Mouse (Mus musculus) stomach, embryonic 15.5 days (tissue): ENCODE results near the gene Ldlrad3. TPM values are rescaled to one million over a fixed set of nuclear protein-coding genes. Genes with fewer than 3 reads are reported as not detected.

ENCODE experiments used
- ATAC-seq: fragments of 200-750 bp; cut with Nextera tagmentation; 2 replicates; pipeline ENCODE4 v1.8.0; 2017; ENCODE audit warnings: low read depth, moderate number of reproducible peaks, moderate TSS enrichment; ENCODE audit not compliant: insufficient read depth, low FRiP score
- H3K27ac ChIP-seq: fragments of 300-500 bp; sonication (generic); 2 replicates; pipeline ENCODE4 v1.5.1; 2015; ENCODE audit warnings: mild to moderate bottlenecking, inconsistent platforms
- H3K27me3 ChIP-seq: fragments of 300-500 bp; sonication (generic); replicated peaks from 2 replicates; pipeline ENCODE4 v1.6.1; 2015; ENCODE audit warnings: inconsistent platforms
- H3K36me3 ChIP-seq: fragments of 300-500 bp; sonication (generic); 2 replicates; pipeline ENCODE4 v1.6.1; 2015; ENCODE audit warnings: inconsistent platforms
- H3K4me1 ChIP-seq: fragments of 300-500 bp; sonication (generic); 2 replicates; pipeline ENCODE4 v1.6.1; 2015; ENCODE audit warnings: inconsistent platforms
- H3K4me2 ChIP-seq: fragments of 300-500 bp; sonication (generic); 2 replicates; pipeline ENCODE4 v1.6.1; 2015; ENCODE audit warnings: mild to moderate bottlenecking, inconsistent platforms
- H3K4me3 ChIP-seq: fragments of 300-500 bp; sonication (generic); replicated peaks from 2 replicates; pipeline ENCODE4 v1.5.1; 2015; ENCODE audit warnings: inconsistent platforms
- H3K9ac ChIP-seq: fragments of 300-500 bp; sonication (generic); 2 replicates; pipeline ENCODE4 v1.6.1; 2015; ENCODE audit warnings: inconsistent platforms
- H3K9me3 ChIP-seq: fragments of 300-500 bp; sonication (generic); 2 replicates; pipeline ENCODE4 v1.6.1; 2016; ENCODE audit warnings: inconsistent platforms
- WGBS: fragments of 180-500 bp; shearing (Covaris S2); methylation state at CpG from one replicate; pipeline ENCODE4 v1.1.7; 2015; 5-methylcytosine and 5-hydroxymethylcytosine counted together
- polyA plus RNA-seq: library from polyadenylated mRNA; unstranded; fragments of >200 nt; fragmentation: Nextera tagmentation; extraction: Ambion mirVana; gene quantifications from 2 replicates; pipeline ENCODE4 v1.2.1, GENCODE M21; 2015

Gene Ldlrad3
- polyA plus RNA-seq, 1 experiment from 2014 or later, result 39.1 TPM

DNA sequence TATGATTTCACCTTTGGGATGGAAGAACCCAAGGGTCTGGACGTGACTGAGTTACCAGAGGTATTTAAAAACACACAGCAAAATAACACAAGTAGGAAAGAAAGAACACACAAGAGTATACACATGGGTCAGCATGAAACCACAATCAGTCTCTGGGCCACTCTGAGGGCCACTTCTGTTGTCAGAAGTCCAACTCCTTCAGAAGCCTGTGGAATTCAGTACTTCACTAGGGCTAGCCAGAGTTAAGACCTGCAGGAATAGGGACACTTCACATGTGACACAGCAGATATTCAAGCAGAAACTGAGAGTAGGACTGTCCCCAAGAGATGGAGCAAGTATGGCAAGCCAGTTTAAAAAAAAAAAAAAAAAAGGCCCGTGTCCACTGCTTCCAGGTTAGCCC is 80.7 kb downstream of the Ldlrad3 start:
- H3K4me3 ChIP-seq, result no peak overlapping the region
- no peak overlapping the region for H3K27ac ChIP-seq
- peaks cover 4% of the 10 kb centered on the region; the same call in 1 of the 2 replicates for H3K36me3 ChIP-seq
- no peaks in the 10 kb centered on the region for H3K9me3 ChIP-seq
- no peak overlapping the region for H3K9ac ChIP-seq
- 87% methylated on average over 2 of the region's 2 CpGs for WGBS
- H3K4me2 ChIP-seq, result no peak overlapping the region
- no peaks in the 10 kb centered on the region for H3K27me3 ChIP-seq
- peaks cover 4% of the 10 kb centered on the region; the same call in 1 of the 2 replicates for H3K4me1 ChIP-seq
- no peak for ATAC-seq

DNA sequence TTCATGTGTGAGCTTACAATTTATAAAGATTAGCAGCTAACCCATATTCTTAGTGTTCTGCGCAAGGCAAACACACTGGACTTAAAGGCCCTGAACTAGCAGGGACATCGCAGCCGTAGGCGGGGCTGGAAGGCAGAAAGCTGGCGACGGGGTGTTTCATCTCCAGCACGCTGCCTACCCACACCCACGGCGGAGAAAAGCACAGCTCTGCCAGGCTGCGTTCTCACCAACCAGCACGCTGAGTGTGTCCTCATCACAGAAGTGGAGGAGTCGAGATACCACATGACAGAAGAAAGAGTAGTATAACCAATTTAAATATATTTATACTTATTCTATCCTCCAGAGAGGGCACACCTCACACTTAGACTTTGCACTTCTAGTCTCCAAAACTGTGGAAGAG is 82.2 kb downstream of the Ldlrad3 start:
- ATAC-seq, result no peak
- H3K9me3 ChIP-seq, result no peaks in the 10 kb centered on the region

GRCm38 (mm10) chr2:102100490-102100889 is 85.7 kb downstream of the Ldlrad3 start:
- Histone ChIP-seq H3K27ac (no peak overlapping the region), H3K27me3 (no peaks in the 10 kb centered on the region), H3K9me3 (no peaks in the 10 kb centered on the region), H3K4me2 (no peak overlapping the region), H3K9ac (no peak overlapping the region), H3K4me1 (peaks cover 9% of the 10 kb centered on the region; the same call in 1 of the 2 replicates), H3K4me3 (no peak overlapping the region), H3K36me3 (no peaks in the 10 kb centered on the region)
- ATAC-seq, result no peak
- WGBS, result 63% methylated on average over 4 of the region's 4 CpGs

More for the DNA sequence above, 82.2 kb downstream of the Ldlrad3 start:
- no peaks in the 10 kb centered on the region for H3K27me3 ChIP-seq
- no peak overlapping the region for H3K27ac ChIP-seq
- peaks cover 9% of the 10 kb centered on the region; the same call in 1 of the 2 replicates for H3K4me1 ChIP-seq
- H3K4me3 ChIP-seq, result no peak overlapping the region
- no peak overlapping the region for H3K4me2 ChIP-seq
- WGBS, result 78% methylated on average over 12 of the region's 12 CpGs
- no peak overlapping the region for H3K9ac ChIP-seq
- no peaks in the 10 kb centered on the region for H3K36me3 ChIP-seq

GRCm38 (mm10) chr2:102099702-102100450 is 86.3 kb downstream of the Ldlrad3 start:
- WGBS, result 57% methylated on average over 14 of the region's 14 CpGs
- peak overlapping the region; percentile 17; the same call in 1 of the 2 replicates for H3K27ac ChIP-seq
- H3K9me3 ChIP-seq, result no peaks in the 10 kb centered on the region
- H3K27me3 ChIP-seq, result no peaks in the 10 kb centered on the region
- no peak overlapping the region for H3K9ac ChIP-seq
- H3K4me3 ChIP-seq, result no peak overlapping the region
- H3K4me1 ChIP-seq, result peaks cover 9% of the 10 kb centered on the region; the same call in 1 of the 2 replicates
- 0 out of 2 replicates have a peak, but pooled peaks have one; percentile 27 for ATAC-seq
- no peaks in the 10 kb centered on the region for H3K36me3 ChIP-seq
- no peak overlapping the region for H3K4me2 ChIP-seq

- Histone ChIP-seq H3K4me2 (no peak overlapping the region), H3K9ac (no peak overlapping the region), H3K4me1 (0 out of 2 replicates have a peak, but pooled peaks cover 5% of the 10 kb centered on the region), H3K9me3 (no peaks in the 10 kb centered on the region), H3K4me3 (no peak overlapping the region), H3K27ac (peak overlapping the region; percentile 17; the same call in 1 of the 2 replicates), H3K27me3 (no peaks in the 10 kb centered on the region), H3K36me3 (peaks cover 4% of the 10 kb centered on the region; the same call in 1 of the 2 replicates)
- no peak for ATAC-seq
- 73% methylated on average over 4 of the region's 4 CpGs for WGBS
Observed at GRCm38 (mm10) chr2:102099261-102099660, 86.9 kb downstream of the Ldlrad3 start.

DNA sequence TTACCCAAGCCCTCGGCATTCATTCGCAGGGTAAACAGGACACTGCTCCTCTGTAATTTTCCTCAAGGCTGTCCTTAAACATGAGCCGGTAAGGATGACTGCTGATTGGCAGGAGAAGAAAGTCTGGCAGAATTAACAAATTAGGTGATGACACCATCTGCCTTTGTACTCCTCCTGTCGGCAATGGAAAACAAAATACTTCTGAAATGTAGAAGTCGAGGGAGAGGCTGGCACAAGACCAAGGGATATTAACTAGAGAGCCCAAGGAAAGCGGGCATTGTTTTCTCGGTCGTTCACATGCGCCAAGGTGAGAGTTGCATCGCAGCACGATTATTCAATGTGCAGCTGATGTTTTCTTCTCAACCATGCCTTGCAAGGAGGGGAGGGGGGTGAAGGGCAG is 91.4 kb downstream of the Ldlrad3 start:
- no peak for ATAC-seq
- H3K4me2 ChIP-seq, result no peak overlapping the region
- no peaks in the 10 kb centered on the region for H3K27me3 ChIP-seq
- no peak overlapping the region for H3K4me3 ChIP-seq
- H3K4me1 ChIP-seq, result 0 out of 2 replicates have a peak, but pooled peaks cover 12% of the 10 kb centered on the region
- no peaks in the 10 kb centered on the region for H3K9me3 ChIP-seq
- no peak overlapping the region for H3K9ac ChIP-seq
- peaks cover 4% of the 10 kb centered on the region; the same call in 1 of the 2 replicates for H3K36me3 ChIP-seq
- H3K27ac ChIP-seq, result no peak overlapping the region
- WGBS, result 75% methylated on average over 11 of the region's 11 CpGs

DNA sequence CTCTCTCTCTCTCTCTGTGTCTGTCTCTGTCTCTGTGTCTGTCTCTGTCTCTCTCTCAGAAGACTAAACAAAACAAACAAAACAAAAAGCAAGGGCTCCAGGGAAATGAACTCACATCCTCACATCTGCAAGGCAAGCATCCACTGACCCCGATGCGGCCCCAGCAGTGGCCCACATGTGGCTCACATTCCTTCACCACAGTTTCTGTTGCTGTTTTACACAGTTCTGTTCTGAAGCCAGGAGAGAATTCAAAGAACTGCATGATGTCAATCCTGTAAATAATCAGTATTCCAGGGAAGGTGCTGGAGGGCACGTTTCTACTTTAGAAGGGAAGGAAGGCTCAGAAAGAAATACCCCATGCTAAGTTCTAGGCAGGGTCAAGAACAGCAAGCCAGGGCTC is 91.9 kb downstream of the Ldlrad3 start:
- no peak overlapping the region for H3K4me2 ChIP-seq
- no peak overlapping the region for H3K4me3 ChIP-seq
- WGBS, result 74% methylated on average over 3 of the region's 3 CpGs
- no peak for ATAC-seq
- H3K27me3 ChIP-seq, result no peaks in the 10 kb centered on the region
- no peaks in the 10 kb centered on the region for H3K9me3 ChIP-seq
- H3K36me3 ChIP-seq, result peaks cover 4% of the 10 kb centered on the region; the same call in 1 of the 2 replicates
- no peak overlapping the region for H3K27ac ChIP-seq
- H3K9ac ChIP-seq, result no peak overlapping the region
- H3K4me1 ChIP-seq, result 0 out of 2 replicates have a peak, but pooled peaks cover 7% of the 10 kb centered on the region

GRCm38 (mm10) chr2:102092579-102092978 is 93.6 kb downstream of the Ldlrad3 start:
- no peak overlapping the region for H3K9ac ChIP-seq
- H3K4me1 ChIP-seq, result 0 out of 2 replicates have a peak, but pooled peaks cover 7% of the 10 kb centered on the region
- H3K36me3 ChIP-seq, result peaks cover 4% of the 10 kb centered on the region; the same call in 1 of the 2 replicates
- 72% methylated on average over 10 of the region's 10 CpGs for WGBS
- no peak for ATAC-seq
- no peaks in the 10 kb centered on the region for H3K27me3 ChIP-seq
- no peak overlapping the region for H3K4me3 ChIP-seq
- H3K9me3 ChIP-seq, result no peaks in the 10 kb centered on the region
- H3K27ac ChIP-seq, result no peak overlapping the region
- no peak overlapping the region for H3K4me2 ChIP-seq

DNA sequence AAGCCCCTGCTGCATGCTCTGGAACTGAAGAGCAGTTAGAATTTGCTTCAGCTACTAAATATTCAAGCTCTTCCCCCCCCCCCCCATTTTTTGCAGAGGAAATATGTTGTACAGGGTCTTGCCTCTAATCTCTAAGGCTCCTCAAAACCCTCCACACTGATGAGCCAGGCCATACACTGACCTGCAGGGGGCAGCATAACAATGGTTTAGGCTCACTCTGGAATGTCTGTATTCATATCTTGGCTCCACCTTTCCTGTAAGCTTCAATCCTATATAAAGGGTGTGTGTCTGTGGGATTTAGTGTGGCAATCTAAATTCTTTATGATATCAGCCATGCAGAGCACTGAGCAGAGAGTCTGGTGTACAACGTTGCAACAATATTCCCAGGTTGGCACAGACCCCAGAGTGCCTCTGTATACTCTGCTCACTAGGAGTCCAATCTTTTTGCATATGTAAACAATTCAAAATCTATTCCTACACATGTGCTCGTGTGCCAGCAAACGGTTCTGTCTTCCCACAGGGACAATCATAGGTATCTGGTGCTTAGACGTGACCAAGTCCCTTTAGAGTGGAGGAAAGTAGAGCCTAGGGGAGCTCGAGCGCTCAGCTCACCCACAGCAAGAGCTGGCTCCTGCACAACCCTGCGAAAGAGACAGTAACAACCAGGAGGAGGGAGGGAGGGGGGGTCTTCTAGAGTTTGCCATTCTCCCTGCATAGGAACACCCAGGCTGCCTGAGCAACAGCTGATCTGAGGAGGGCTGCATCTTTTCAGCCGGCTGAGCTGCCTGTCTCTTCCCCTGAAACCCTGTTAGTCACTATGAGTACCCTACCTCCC is 94.5 kb downstream of the Ldlrad3 start:
- 0 out of 2 replicates have a peak, but pooled peaks cover 7% of the 10 kb centered on the region for H3K4me1 ChIP-seq
- H3K4me2 ChIP-seq, result no peak overlapping the region
- H3K4me3 ChIP-seq, result no peak overlapping the region
- H3K36me3 ChIP-seq, result peaks cover 4% of the 10 kb centered on the region; the same call in 1 of the 2 replicates
- no peaks in the 10 kb centered on the region for H3K9me3 ChIP-seq
- 38% methylated on average over 8 of the region's 8 CpGs for WGBS
- no peaks in the 10 kb centered on the region for H3K27me3 ChIP-seq
- H3K27ac ChIP-seq, result no peak overlapping the region
- no peak overlapping the region for H3K9ac ChIP-seq
- peak; percentile 77 for ATAC-seq

GRCm38 (mm10) chr2:102087787-102088186 is 98.4 kb downstream of the Ldlrad3 start:
- H3K36me3 ChIP-seq, result no peaks in the 10 kb centered on the region
- no peak overlapping the region for H3K4me2 ChIP-seq
- H3K27ac ChIP-seq, result no peak overlapping the region
- no peak for ATAC-seq
- 0 out of 2 replicates have a peak, but pooled peaks cover 7% of the 10 kb centered on the region for H3K4me1 ChIP-seq
- H3K9me3 ChIP-seq, result no peaks in the 10 kb centered on the region
- H3K9ac ChIP-seq, result no peak overlapping the region
- no peaks in the 10 kb centered on the region for H3K27me3 ChIP-seq
- H3K4me3 ChIP-seq, result no peak overlapping the region
- 88% methylated on average over 5 of the region's 5 CpGs for WGBS

DNA sequence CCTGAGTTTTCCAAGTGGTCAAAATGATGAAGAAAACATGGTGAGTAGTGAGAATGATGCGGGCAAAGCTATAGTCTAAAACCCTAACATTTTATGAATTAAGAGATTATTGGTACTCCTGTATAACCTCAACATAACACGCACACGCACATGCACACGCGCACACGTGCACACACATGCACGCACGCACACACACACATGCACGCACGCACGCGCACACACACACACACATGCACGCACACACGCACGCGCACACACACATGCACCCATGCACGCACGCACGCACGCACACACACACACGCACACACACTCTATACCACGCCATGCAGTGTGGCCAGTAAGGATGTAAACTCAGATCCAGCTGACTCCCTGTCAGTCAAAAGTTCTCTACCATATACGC is 99.6 kb downstream of the Ldlrad3 start:
- no peak for ATAC-seq
- Histone ChIP-seq H3K4me2 (no peak overlapping the region), H3K27me3 (no peaks in the 10 kb centered on the region), H3K27ac (no peak overlapping the region), H3K4me3 (no peak overlapping the region), H3K9ac (no peak overlapping the region), H3K9me3 (no peaks in the 10 kb centered on the region), H3K36me3 (no peaks in the 10 kb centered on the region), H3K4me1 (0 out of 2 replicates have a peak, but pooled peaks cover under 1% of the 10 kb centered on the region)
- WGBS, result 97% methylated on average over 23 of the region's 23 CpGs
